Mouse (Mus musculus): Measurements from ENCODE around the gene Tmem171. TPM values are rescaled to one million over a fixed set of nuclear protein-coding genes. Genes with fewer than 3 reads are reported as not detected.

Tmem171 gene
- 1.2 and 1.5 TPM in 2 replicates for total RNA-seq (2021)
- long read RNA-seq, experiment 1, partial matches to known transcripts: 0 of 1 reads
- long read RNA-seq, experiment 1, other reads (novel, unspliced or antisense): 1 of 1 reads
- long read RNA-seq, experiment 2, partial matches to known transcripts: 0 of 1 reads
- long read RNA-seq, experiment 2, other reads (novel, unspliced or antisense): 1 of 1 reads

- DNase-seq: peak; percentile 50
These were observed at the start of gene Tmem171 for GRCm38 (mm10) chr13:98694773-98695314. TSS of gene Tmem171 (minus strand) at chr13:98694834.

GRCm38 (mm10) chr13:98743829-98744228, 49.2 kb upstream of the Tmem171 start:
- no peak for DNase-seq

- no peak for DNase-seq
These were observed 48.6 kb upstream of the Tmem171 start for GRCm38 (mm10) chr13:98743214-98743613.

GRCm38 (mm10) chr13:98738213-98738612, 43.6 kb upstream of the Tmem171 start:
- no peak for DNase-seq

GRCm38 (mm10) chr13:98733292-98733691, 38.7 kb upstream of the Tmem171 start:
- no peak for DNase-seq

- DNase-seq: no peak
These were observed 34.8 kb upstream of the Tmem171 start for GRCm38 (mm10) chr13:98729271-98730062.

GRCm38 (mm10) chr13:98726494-98726893, 31.9 kb upstream of the Tmem171 start:
- DNase-seq: no peak

GRCm38 (mm10) chr13:98723430-98723829, 28.8 kb upstream of the Tmem171 start:
- DNase-seq: no peak

- DNase-seq: no peak
These were observed 27.7 kb upstream of the Tmem171 start for GRCm38 (mm10) chr13:98722296-98722695.

GRCm38 (mm10) chr13:98716176-98716575, 21.5 kb upstream of the Tmem171 start:
- DNase-seq: no peak

- DNase-seq: no peak
These were observed 20.9 kb upstream of the Tmem171 start for GRCm38 (mm10) chr13:98715443-98715990.

- DNase-seq: no peak
These were observed 16.0 kb upstream of the Tmem171 start for GRCm38 (mm10) chr13:98710655-98711054.

- DNase-seq: no peak
These were observed 15.6 kb upstream of the Tmem171 start for GRCm38 (mm10) chr13:98710236-98710635.

GRCm38 (mm10) chr13:98705501-98705900, 10.9 kb upstream of the Tmem171 start:
- no peak for DNase-seq

- DNase-seq: no peak
These were observed 9.2 kb upstream of the Tmem171 start for GRCm38 (mm10) chr13:98703786-98704185.

- no peak for DNase-seq
These were observed 7.7 kb upstream of the Tmem171 start for GRCm38 (mm10) chr13:98702361-98702760.

GRCm38 (mm10) chr13:98701309-98701675, 6.7 kb upstream of the Tmem171 start:
- no peak for DNase-seq

- DNase-seq: no peak
These were observed 6.2 kb upstream of the Tmem171 start for GRCm38 (mm10) chr13:98700661-98701308.

- DNase-seq: no peak
These were observed 5.4 kb upstream of the Tmem171 start for GRCm38 (mm10) chr13:98699982-98700540.

- DNase-seq: no peak
These were observed 4.6 kb upstream of the Tmem171 start for GRCm38 (mm10) chr13:98699051-98699744.

- no peak for DNase-seq
These were observed 2.1 kb upstream of the Tmem171 start for GRCm38 (mm10) chr13:98696716-98697115.

- DNase-seq: peak; percentile 66
These were observed 912 bp upstream of the Tmem171 start for GRCm38 (mm10) chr13:98695546-98695945.

Data from adrenal gland, postnatal 14 days (tissue).